Mouse (Mus musculus): ENCODE data around the gene Hyal2. TPM values are rescaled to one million over a fixed set of nuclear protein-coding genes. Genes with fewer than 3 reads are reported as not detected.
A peak's percentile ranks its signal among the peaks of the same experiment; 100 is the strongest.
"Not testable (repeated sequence)": the region's sequence is repeated elsewhere in the genome, so short reads cannot be mapped to it uniquely, and the experiment has no call there.

The Hyal2 gene
- polyA plus RNA-seq, 1 experiment from 2014 or later = 17.0 TPM

- peaks cover 21% of the 10 kb centered on the region; the same call in 1 of the 2 replicates for H3K79me2 ChIP-seq (ENCODE audit: inconsistent target)
- WGBS (ENCODE audit: missing documents) = 4% methylated on average over 40 of the region's 41 CpGs
- H3K4me3 ChIP-seq (ENCODE audit: inconsistent target) = peak overlapping the region; percentile 49
- peak overlapping the region; percentile 91 for H3K27ac ChIP-seq
- peaks cover 10% of the 10 kb centered on the region; the same call in 1 of the 2 replicates for H3K36me3 ChIP-seq (ENCODE audit: inconsistent target)
Observed at GRCm38 (mm10) chr9:107568331-107569261, 851 bp downstream of the Hyal2 start.

- Histone ChIP-seq H3K36me3 (ENCODE audit: inconsistent target) (peaks cover 10% of the 10 kb centered on the region; the same call in 1 of the 2 replicates), H3K4me3 (ENCODE audit: inconsistent target) (peak overlapping the region; percentile 49), H3K79me2 (ENCODE audit: inconsistent target) (peaks cover 14% of the 10 kb centered on the region; the same call in 1 of the 2 replicates), H3K27ac (peak overlapping the region; percentile 91)
- WGBS (ENCODE audit: missing documents) = under 1% methylated on average over 23 of the region's 23 CpGs
Observed at GRCm38 (mm10) chr9:107569270-107569669, 1.5 kb downstream of the Hyal2 start.

- peaks cover 11% of the 10 kb centered on the region; the same call in 1 of the 2 replicates for H3K79me2 ChIP-seq (ENCODE audit: inconsistent target)
- H3K27ac ChIP-seq = peak overlapping the region; percentile 91; the same call in 1 of the 2 replicates
- H3K4me3 ChIP-seq (ENCODE audit: inconsistent target) = peak overlapping the region; percentile 49
- H3K36me3 ChIP-seq (ENCODE audit: inconsistent target) = peaks cover 10% of the 10 kb centered on the region; the same call in 1 of the 2 replicates
- 86% methylated on average over 13 of the region's 13 CpGs for WGBS (ENCODE audit: missing documents)
Observed at GRCm38 (mm10) chr9:107570016-107570415, 2.3 kb downstream of the Hyal2 start.

GRCm38 (mm10) chr9:107570845-107571244 is 3.1 kb downstream of the Hyal2 start:
- H3K36me3 ChIP-seq (ENCODE audit: inconsistent target) = peaks cover 10% of the 10 kb centered on the region; the same call in 1 of the 2 replicates
- H3K27ac ChIP-seq = no peak overlapping the region
- peaks cover 11% of the 10 kb centered on the region; the same call in 1 of the 2 replicates for H3K79me2 ChIP-seq (ENCODE audit: inconsistent target)
- H3K4me3 ChIP-seq (ENCODE audit: inconsistent target) = no peak overlapping the region
- 96% methylated on average over 20 of the region's 21 CpGs for WGBS (ENCODE audit: missing documents)

GRCm38 (mm10) chr9:107571534-107572326 is 4.0 kb downstream of the Hyal2 start:
- H3K4me3 ChIP-seq (ENCODE audit: inconsistent target) = no peak overlapping the region
- 95% methylated on average over 22 of the region's 22 CpGs for WGBS (ENCODE audit: missing documents)
- H3K36me3 ChIP-seq (ENCODE audit: inconsistent target) = peaks cover 10% of the 10 kb centered on the region; the same call in 1 of the 2 replicates
- H3K27ac ChIP-seq = no peak overlapping the region
- H3K79me2 ChIP-seq (ENCODE audit: inconsistent target) = peaks cover 11% of the 10 kb centered on the region; the same call in 1 of the 2 replicates

GRCm38 (mm10) chr9:107572327-107572662 is 4.5 kb downstream of the Hyal2 start:
- H3K4me3 ChIP-seq (ENCODE audit: inconsistent target) = no peak overlapping the region
- peaks cover 10% of the 10 kb centered on the region; the same call in 1 of the 2 replicates for H3K36me3 ChIP-seq (ENCODE audit: inconsistent target)
- H3K27ac ChIP-seq = no peak overlapping the region
- WGBS (ENCODE audit: missing documents) = 92% methylated on average over 2 of the region's 2 CpGs
- peaks cover 16% of the 10 kb centered on the region for H3K79me2 ChIP-seq (ENCODE audit: inconsistent target)

GRCm38 (mm10) chr9:107573774-107574173 is 6.0 kb downstream of the Hyal2 start:
- 89% methylated on average over 6 of the region's 6 CpGs for whole genome bisulfite sequencing (ENCODE audit: missing documents)
- not testable (repeated sequence) for H3K36me3 ChIP-seq (ENCODE audit: inconsistent target); H3K4me3 ChIP-seq (ENCODE audit: inconsistent target); H3K27ac ChIP-seq
- peaks cover 31% of the 10 kb centered on the region for H3K79me2 ChIP-seq (ENCODE audit: inconsistent target)

GRCm38 (mm10) chr9:107575579-107576356 is 8.0 kb downstream of the Hyal2 start:
- no peak overlapping the region for H3K4me3 ChIP-seq (ENCODE audit: inconsistent target)
- H3K79me2 ChIP-seq (ENCODE audit: inconsistent target) = peaks cover 22% of the 10 kb centered on the region
- WGBS (ENCODE audit: missing documents) = 96% methylated on average over 14 of the region's 14 CpGs
- H3K27ac ChIP-seq = peak overlapping the region; percentile 54; the same call in 1 of the 2 replicates
- peaks cover 10% of the 10 kb centered on the region; the same call in 1 of the 2 replicates for H3K36me3 ChIP-seq (ENCODE audit: inconsistent target)

GRCm38 (mm10) chr9:107576357-107577107 is 8.8 kb downstream of the Hyal2 start, which contains the start of gene Hyal1:
Gene Hyal1, plus strand, starts transcription at chr9:107576927.
- Histone ChIP-seq H3K4me3 (ENCODE audit: inconsistent target) (peak within 1 kb of the TSS; percentile 60), H3K79me2 (ENCODE audit: inconsistent target) (peaks cover 29% of the 10 kb centered on the region), H3K36me3 (ENCODE audit: inconsistent target) (peaks cover 10% of the 10 kb centered on the region; the same call in 1 of the 2 replicates), H3K27ac (peak within 1 kb of the TSS; percentile 95)
- 54% methylated on average over 16 of the region's 16 CpGs for WGBS (ENCODE audit: missing documents)

- WGBS (ENCODE audit: missing documents) = 93% methylated on average over 10 of the region's 10 CpGs
- peak overlapping the region; percentile 95 for H3K27ac ChIP-seq
- H3K4me3 ChIP-seq (ENCODE audit: inconsistent target) = peak overlapping the region; percentile 60
Observed at GRCm38 (mm10) chr9:107577871-107578270, 10.1 kb downstream of the Hyal2 start.

GRCm38 (mm10) chr9:107578587-107578986 is 10.8 kb downstream of the Hyal2 start, which contains the start of gene Naa80:
Gene Naa80, plus strand, starts transcription at chr9:107578887.
- peak within 1 kb of the TSS; percentile 95 for H3K27ac ChIP-seq
- peaks cover 29% of the 10 kb centered on the region for H3K79me2 ChIP-seq (ENCODE audit: inconsistent target)
- WGBS (ENCODE audit: missing documents) = 90% methylated on average over 2 of the region's 3 CpGs
- H3K36me3 ChIP-seq (ENCODE audit: inconsistent target) = no peaks in the 10 kb centered on the region
- H3K4me3 ChIP-seq (ENCODE audit: inconsistent target) = peak within 1 kb of the TSS; percentile 83

More at GRCm38 (mm10) chr9:107577871-107578270, 10.1 kb downstream of the Hyal2 start:
- peaks cover 29% of the 10 kb centered on the region for H3K79me2 ChIP-seq (ENCODE audit: inconsistent target)
- no peaks in the 10 kb centered on the region for H3K36me3 ChIP-seq (ENCODE audit: inconsistent target)

GRCm38 (mm10) chr9:107579023-107579900 is 11.5 kb downstream of the Hyal2 start:
- peak overlapping the region; percentile 83; the same call in 1 of the 2 replicates for H3K4me3 ChIP-seq (ENCODE audit: inconsistent target)
- H3K27ac ChIP-seq = peak overlapping the region; percentile 95
- peaks cover 29% of the 10 kb centered on the region for H3K79me2 ChIP-seq (ENCODE audit: inconsistent target)
- WGBS (ENCODE audit: missing documents) = 84% methylated on average over 14 of the region's 14 CpGs
- H3K36me3 ChIP-seq (ENCODE audit: inconsistent target) = no peaks in the 10 kb centered on the region

Measured in macrophage (primary cell).